Mouse (Mus musculus): ENCODE measurements around the gene Kat5. TPM values are rescaled to one million over a fixed set of nuclear protein-coding genes. Genes with fewer than 3 reads are reported as not detected.

Gene Kat5
- total and polyA plus RNA-seq, 3 experiments, result 40.1 to 106 (median 81.9) TPM

DNA sequence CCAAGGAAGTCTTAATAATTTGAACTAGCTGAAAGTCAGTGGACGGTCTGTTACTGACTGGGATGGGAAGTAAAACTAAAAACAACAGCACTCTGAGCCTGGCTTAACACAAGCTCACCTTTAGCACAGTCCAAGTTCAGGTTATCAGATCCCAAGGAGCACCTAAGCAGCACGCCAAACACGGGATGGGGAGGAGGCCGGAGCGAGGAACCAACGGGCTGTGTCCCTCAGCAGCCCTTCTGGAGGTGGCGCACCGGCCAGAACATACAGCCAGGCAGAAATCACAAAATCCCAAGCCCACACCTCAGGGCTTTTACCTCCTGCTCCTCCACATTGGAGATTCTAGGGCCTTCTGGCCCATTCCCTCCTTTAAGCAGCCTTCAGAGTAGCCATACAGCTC lies 51.3 kb downstream of the Kat5 start:
- DNase-seq (ENCODE audit: low spot score) (no peak), ATAC-seq (ENCODE audit: extremely low read depth, insufficient number of reproducible peaks, low FRiP score, poor library complexity, severe bottlenecking) (no peak)
- H3K4me1 ChIP-seq (ENCODE audit: insufficient read depth, low read depth, low read length), result no peaks in the 10 kb centered on the region
- H3K9me3 ChIP-seq (replicated peaks), result peaks cover 15% of the 10 kb centered on the region
- peaks cover 70% of the 10 kb centered on the region for H3K27me3 ChIP-seq (ENCODE audit: insufficient read depth, low read length)
- H3K4me3 ChIP-seq (ENCODE audit: low read depth, low read length), result no peak overlapping the region
- TF ChIP-seq CTCF (IDR thresholded peaks at IDR 0.05; ENCODE audit: low read depth, low read length), result no peak
- TF ChIP-seq POLR2AphosphoS5 (IDR thresholded peaks at IDR 0.05; ENCODE audit: insufficient replicate concordance, low read depth, low read length), result no peak
- no peak for TF ChIP-seq TAL1 (conservative IDR thresholded peaks at IDR 0.05; ENCODE audit: low read depth, low read length)
- no peak for TF ChIP-seq GATA1 (IDR thresholded peaks at IDR 0.05; ENCODE audit: borderline replicate concordance, low read length)
- no peak for TF ChIP-seq GATA2 (IDR thresholded peaks at IDR 0.05; ENCODE audit: borderline replicate concordance, low read depth, low read length)
- H3K36me3 ChIP-seq (replicated peaks), result no peaks in the 10 kb centered on the region

- Histone ChIP-seq H3K36me3 (replicated peaks) (no peaks in the 10 kb centered on the region), H3K27me3 (ENCODE audit: insufficient read depth, low read length) (peaks cover 76% of the 10 kb centered on the region), H3K9me3 (replicated peaks) (peaks cover 15% of the 10 kb centered on the region), H3K4me1 (ENCODE audit: insufficient read depth, low read depth, low read length) (no peaks in the 10 kb centered on the region), H3K4me3 (ENCODE audit: low read depth, low read length) (no peak overlapping the region)
- no peak for DNase-seq (ENCODE audit: low spot score)
- TF ChIP-seq GATA1 (IDR thresholded peaks at IDR 0.05; ENCODE audit: borderline replicate concordance, low read length) (no peak), POLR2AphosphoS5 (IDR thresholded peaks at IDR 0.05; ENCODE audit: insufficient replicate concordance, low read depth, low read length) (no peak), GATA2 (IDR thresholded peaks at IDR 0.05; ENCODE audit: borderline replicate concordance, low read depth, low read length) (no peak), TAL1 (conservative IDR thresholded peaks at IDR 0.05; ENCODE audit: low read depth, low read length) (no peak), CTCF (IDR thresholded peaks at IDR 0.05; ENCODE audit: low read depth, low read length) (no peak)
- no peak for ATAC-seq (ENCODE audit: extremely low read depth, insufficient number of reproducible peaks, low FRiP score, poor library complexity, severe bottlenecking)
Observed at GRCm38 (mm10) chr19:5558169-5558568, 51.9 kb downstream of the Kat5 start.

GRCm38 (mm10) chr19:5554212-5554611 lies 55.8 kb downstream of the Kat5 start:
- TF ChIP-seq POLR2AphosphoS5 (IDR thresholded peaks at IDR 0.05; ENCODE audit: insufficient replicate concordance, low read depth, low read length) (no peak), GATA1 (IDR thresholded peaks at IDR 0.05; ENCODE audit: borderline replicate concordance, low read length) (no peak), CTCF (IDR thresholded peaks at IDR 0.05; ENCODE audit: low read depth, low read length) (no peak), TAL1 (conservative IDR thresholded peaks at IDR 0.05; ENCODE audit: low read depth, low read length) (no peak), GATA2 (IDR thresholded peaks at IDR 0.05; ENCODE audit: borderline replicate concordance, low read depth, low read length) (no peak)
- DNase-seq (ENCODE audit: low spot score) (no peak), ATAC-seq (ENCODE audit: extremely low read depth, insufficient number of reproducible peaks, low FRiP score, poor library complexity, severe bottlenecking) (no peak)
- peaks cover 79% of the 10 kb centered on the region for H3K27me3 ChIP-seq (ENCODE audit: insufficient read depth, low read length)
- H3K4me3 ChIP-seq (ENCODE audit: low read depth, low read length), result no peak overlapping the region
- H3K4me1 ChIP-seq (ENCODE audit: insufficient read depth, low read depth, low read length), result no peaks in the 10 kb centered on the region
- H3K9me3 ChIP-seq (replicated peaks), result no peaks in the 10 kb centered on the region
- H3K36me3 ChIP-seq (replicated peaks), result no peaks in the 10 kb centered on the region

- ATAC-seq (ENCODE audit: extremely low read depth, insufficient number of reproducible peaks, low FRiP score, poor library complexity, severe bottlenecking) (no peak), DNase-seq (ENCODE audit: low spot score) (no peak)
- H3K27me3 ChIP-seq (ENCODE audit: insufficient read depth, low read length), result peaks cover 76% of the 10 kb centered on the region
- H3K9me3 ChIP-seq (replicated peaks), result no peaks in the 10 kb centered on the region
- no peak overlapping the region for H3K4me3 ChIP-seq (ENCODE audit: low read depth, low read length)
- H3K36me3 ChIP-seq (replicated peaks), result no peaks in the 10 kb centered on the region
- H3K4me1 ChIP-seq (ENCODE audit: insufficient read depth, low read depth, low read length), result no peaks in the 10 kb centered on the region
- TF ChIP-seq GATA2 (IDR thresholded peaks at IDR 0.05; ENCODE audit: borderline replicate concordance, low read depth, low read length), result no peak
- no peak for TF ChIP-seq TAL1 (conservative IDR thresholded peaks at IDR 0.05; ENCODE audit: low read depth, low read length)
- TF ChIP-seq CTCF (IDR thresholded peaks at IDR 0.05; ENCODE audit: low read depth, low read length), result no peak
- TF ChIP-seq POLR2AphosphoS5 (IDR thresholded peaks at IDR 0.05; ENCODE audit: insufficient replicate concordance, low read depth, low read length), result no peak
- no peak for TF ChIP-seq GATA1 (IDR thresholded peaks at IDR 0.05; ENCODE audit: borderline replicate concordance, low read length)
Observed at GRCm38 (mm10) chr19:5553802-5554201, 56.2 kb downstream of the Kat5 start.

Other genes starting within 250 kb of the Kat5 start
Only the 20 nearest of the 27 such genes appear.
- 1.9 and 3.3 TPM in 2 replicates for gene Ccdc85b, start 152.3 kb downstream of the Kat5 start, total RNA-seq (2014; fragmentation: Nextera tagmentation)
- gene Ccdc85b, start 152.3 kb downstream of the Kat5 start, total RNA-seq (2017), result 3.0 and 4.1 TPM in 2 replicates
- gene Ccdc85b, start 152.3 kb downstream of the Kat5 start, polyA plus RNA-seq (2012), result 13.1 and 16.9 TPM in 2 replicates
- 50.8 and 53.9 TPM in 2 replicates for gene Fibp, start 149.6 kb downstream of the Kat5 start, total RNA-seq (2014; fragmentation: Nextera tagmentation)
- 71.8 and 104 TPM in 2 replicates for gene Fibp, start 149.6 kb downstream of the Kat5 start, total RNA-seq (2017)
- gene Fibp, start 149.6 kb downstream of the Kat5 start, polyA plus RNA-seq (2012), result 42.8 and 162 TPM in 2 replicates
- gene Ctsw, start 141.7 kb downstream of the Kat5 start, total RNA-seq (2014; fragmentation: Nextera tagmentation), result not detected in 2 replicates
- gene Ctsw, start 141.7 kb downstream of the Kat5 start, total RNA-seq (2017), result not detected in 2 replicates
- not detected in 2 replicates for gene Ctsw, start 141.7 kb downstream of the Kat5 start, polyA plus RNA-seq (2012)
- 4.1 and 6.7 TPM in 2 replicates for gene Efemp2, start 136.3 kb downstream of the Kat5 start, total RNA-seq (2014; fragmentation: Nextera tagmentation)
- gene Efemp2, start 136.3 kb downstream of the Kat5 start, total RNA-seq (2017), result 4.6 and 6.6 TPM in 2 replicates
- gene Efemp2, start 136.3 kb downstream of the Kat5 start, polyA plus RNA-seq (2012), result 3.0 and 3.1 TPM in 2 replicates
- gene Mus81, start 121.8 kb downstream of the Kat5 start, total RNA-seq (2014; fragmentation: Nextera tagmentation), result 16.8 and 38.0 TPM in 2 replicates
- gene Mus81, start 121.8 kb downstream of the Kat5 start, total RNA-seq (2017), result 16.0 and 22.9 TPM in 2 replicates
- gene Mus81, start 121.8 kb downstream of the Kat5 start, polyA plus RNA-seq (2012), result 17.1 and 19.5 TPM in 2 replicates
- 1,228 and 1,288 TPM in 2 replicates for gene Cfl1, start 119.8 kb downstream of the Kat5 start, total RNA-seq (2014; fragmentation: Nextera tagmentation)
- gene Cfl1, start 119.8 kb downstream of the Kat5 start, total RNA-seq (2017), result 1,086 and 1,192 TPM in 2 replicates
- gene Cfl1, start 119.8 kb downstream of the Kat5 start, polyA plus RNA-seq (2012), result 853 and 1,308 TPM in 2 replicates
- gene 1700020D05Rik, start 106.5 kb downstream of the Kat5 start, total RNA-seq (2014; fragmentation: Nextera tagmentation), result 0.73 and 4.0 TPM in 2 replicates
- gene 1700020D05Rik, start 106.5 kb downstream of the Kat5 start, total RNA-seq (2017), result 2.1 and 2.7 TPM in 2 replicates
- 0.12 and 0.36 TPM in 2 replicates for gene 1700020D05Rik, start 106.5 kb downstream of the Kat5 start, polyA plus RNA-seq (2012)
- 9.8 and 12.6 TPM in 2 replicates for gene Snx32, start 99.7 kb downstream of the Kat5 start, total RNA-seq (2014; fragmentation: Nextera tagmentation)
- 12.0 and 13.3 TPM in 2 replicates for gene Snx32, start 99.7 kb downstream of the Kat5 start, total RNA-seq (2017)
- gene Snx32, start 99.7 kb downstream of the Kat5 start, polyA plus RNA-seq (2012), result 1.6 and 2.0 TPM in 2 replicates
- gene Ovol1, start 49.6 kb downstream of the Kat5 start, total RNA-seq (2014; fragmentation: Nextera tagmentation), result not detected in 2 replicates
- gene Ovol1, start 49.6 kb downstream of the Kat5 start, total RNA-seq (2017), result 0.05 and 0.06 TPM in 2 replicates
- not detected in 2 replicates for gene Ovol1, start 49.6 kb downstream of the Kat5 start, polyA plus RNA-seq (2012)
- gene Ap5b1, start 42.2 kb downstream of the Kat5 start, total RNA-seq (2014; fragmentation: Nextera tagmentation), result 8.5 and 11.0 TPM in 2 replicates
- gene Ap5b1, start 42.2 kb downstream of the Kat5 start, total RNA-seq (2017), result 5.5 and 6.5 TPM in 2 replicates
- 15.5 and 16.4 TPM in 2 replicates for gene Ap5b1, start 42.2 kb downstream of the Kat5 start, polyA plus RNA-seq (2012)
- 19.7 and 30.8 TPM in 2 replicates for gene Rnaseh2c, start 8.4 kb downstream of the Kat5 start, total RNA-seq (2014; fragmentation: Nextera tagmentation)
- gene Rnaseh2c, start 8.4 kb downstream of the Kat5 start, total RNA-seq (2017), result 75.5 and 103 TPM in 2 replicates
- gene Rnaseh2c, start 8.4 kb downstream of the Kat5 start, polyA plus RNA-seq (2012), result 277 and 315 TPM in 2 replicates
- 43.2 and 60.7 TPM in 2 replicates for gene Rela, start 27.2 kb upstream of the Kat5 start, total RNA-seq (2014; fragmentation: Nextera tagmentation)
- gene Rela, start 27.2 kb upstream of the Kat5 start, total RNA-seq (2017), result 33.0 and 37.9 TPM in 2 replicates
- gene Rela, start 27.2 kb upstream of the Kat5 start, polyA plus RNA-seq (2012), result 77.0 and 108 TPM in 2 replicates
- gene Sipa1, start 53.5 kb upstream of the Kat5 start, total RNA-seq (2014; fragmentation: Nextera tagmentation), result 14.9 and 33.7 TPM in 2 replicates
- gene Sipa1, start 53.5 kb upstream of the Kat5 start, total RNA-seq (2017), result 10.3 and 13.5 TPM in 2 replicates
- 88.4 and 107 TPM in 2 replicates for gene Sipa1, start 53.5 kb upstream of the Kat5 start, polyA plus RNA-seq (2012)
- gene Map3k11, start 78.5 kb upstream of the Kat5 start, total RNA-seq (2014; fragmentation: Nextera tagmentation), result 18.3 and 23.3 TPM in 2 replicates
- 22.2 and 22.8 TPM in 2 replicates for gene Map3k11, start 78.5 kb upstream of the Kat5 start, total RNA-seq (2017)
- gene Map3k11, start 78.5 kb upstream of the Kat5 start, polyA plus RNA-seq (2012), result 145 and 163 TPM in 2 replicates
- gene Pcnx3, start 78.7 kb upstream of the Kat5 start, total RNA-seq (2014; fragmentation: Nextera tagmentation), result 50.7 and 51.0 TPM in 2 replicates
- gene Pcnx3, start 78.7 kb upstream of the Kat5 start, total RNA-seq (2017), result 13.6 and 16.1 TPM in 2 replicates
- 178 and 200 TPM in 2 replicates for gene Pcnx3, start 78.7 kb upstream of the Kat5 start, polyA plus RNA-seq (2012)
- not detected in 2 replicates for gene Kcnk7, start 94.1 kb upstream of the Kat5 start, total RNA-seq (2014; fragmentation: Nextera tagmentation)
- gene Kcnk7, start 94.1 kb upstream of the Kat5 start, total RNA-seq (2017), result not detected in 2 replicates
- 0.07 and 0.10 TPM in 2 replicates for gene Kcnk7, start 94.1 kb upstream of the Kat5 start, polyA plus RNA-seq (2012)
- gene Ehbp1l1, start 116.1 kb upstream of the Kat5 start, total RNA-seq (2014; fragmentation: Nextera tagmentation), result 20.8 and 34.1 TPM in 2 replicates
- 45.5 and 45.7 TPM in 2 replicates for gene Ehbp1l1, start 116.1 kb upstream of the Kat5 start, total RNA-seq (2017)
- 85.9 and 88.3 TPM in 2 replicates for gene Ehbp1l1, start 116.1 kb upstream of the Kat5 start, polyA plus RNA-seq (2012)
- gene Fam89b, start 119.4 kb upstream of the Kat5 start, total RNA-seq (2014; fragmentation: Nextera tagmentation), result 20.0 and 23.4 TPM in 2 replicates
- gene Fam89b, start 119.4 kb upstream of the Kat5 start, total RNA-seq (2017), result 21.9 and 27.8 TPM in 2 replicates
- 56.7 and 58.5 TPM in 2 replicates for gene Fam89b, start 119.4 kb upstream of the Kat5 start, polyA plus RNA-seq (2012)
- not detected in 2 replicates for gene Ltbp3, start 130.7 kb upstream of the Kat5 start, total RNA-seq (2014; fragmentation: Nextera tagmentation)
- 0.17 and 0.22 TPM in 2 replicates for gene Ltbp3, start 130.7 kb upstream of the Kat5 start, total RNA-seq (2017)
- gene Ltbp3, start 130.7 kb upstream of the Kat5 start, polyA plus RNA-seq (2012), result 0.13 TPM in 1 of 2 replicates, not detected in the other
- gene Scyl1, start 161.2 kb upstream of the Kat5 start, total RNA-seq (2014; fragmentation: Nextera tagmentation), result 27.7 and 37.5 TPM in 2 replicates
- 40.3 and 41.2 TPM in 2 replicates for gene Scyl1, start 161.2 kb upstream of the Kat5 start, total RNA-seq (2017)
- gene Scyl1, start 161.2 kb upstream of the Kat5 start, polyA plus RNA-seq (2012), result 65.6 and 72.6 TPM in 2 replicates